Mouse (Mus musculus) hindbrain, embryonic 13.5 days (tissue): ENCODE data around the gene Spa17. TPM values are rescaled to one million over a fixed set of nuclear protein-coding genes. Genes with fewer than 3 reads are reported as not detected.
A peak's percentile ranks its signal among the peaks of the same experiment; 100 is the strongest.

Experiments used
- ATAC-seq: fragments of 200-750 bp; cut with Nextera tagmentation; 2 replicates; pipeline ENCODE4 v1.8.0; 2017; ENCODE audit warnings: moderate TSS enrichment; ENCODE audit not compliant: low FRiP score
- H3K27ac ChIP-seq: fragments of 300-500 bp; sonication (generic); 2 replicates; pipeline ENCODE4 v1.5.1; 2015; ENCODE audit warnings: inconsistent platforms, mild to moderate bottlenecking, moderate library complexity
- H3K27me3 ChIP-seq: fragments of 300-500 bp; sonication (generic); 2 replicates; pipeline ENCODE4 v1.6.1; 2015; ENCODE audit warnings: mild to moderate bottlenecking, inconsistent platforms
- H3K36me3 ChIP-seq: fragments of 300-500 bp; sonication (generic); 2 replicates; pipeline ENCODE4 v1.6.1; 2015; ENCODE audit warnings: mild to moderate bottlenecking, inconsistent platforms
- H3K4me1 ChIP-seq: fragments of 300-500 bp; sonication (generic); replicated peaks from 2 replicates; pipeline ENCODE4 v1.6.1; 2015; ENCODE audit warnings: inconsistent platforms
- H3K4me2 ChIP-seq: fragments of 300-500 bp; sonication (generic); 2 replicates; pipeline ENCODE4 v1.6.1; 2015; ENCODE audit warnings: inconsistent platforms, mild to moderate bottlenecking, moderate library complexity
- H3K4me3 ChIP-seq: fragments of 300-500 bp; sonication (generic); 2 replicates; pipeline ENCODE4 v1.5.1; 2015; ENCODE audit warnings: mild to moderate bottlenecking, inconsistent platforms
- H3K9ac ChIP-seq: fragments of 300-500 bp; sonication (generic); 2 replicates; pipeline ENCODE4 v1.6.1; 2015; ENCODE audit warnings: mild to moderate bottlenecking, inconsistent platforms
- H3K9me3 ChIP-seq: fragments of 300-500 bp; sonication (generic); 2 replicates; pipeline ENCODE4 v1.6.1; 2016; ENCODE audit warnings: inconsistent platforms
- WGBS: fragments of 180-500 bp; shearing (Covaris S2); methylation state at CpG from one replicate; pipeline ENCODE4 v1.1.7; 2015; 5-methylcytosine and 5-hydroxymethylcytosine counted together
- polyA plus RNA-seq: library from polyadenylated mRNA; unstranded; fragments of >200 nt; fragmentation: Nextera tagmentation; extraction: Ambion mirVana; gene quantifications from 2 replicates; pipeline ENCODE4 v1.2.1, GENCODE M21; 2015

Spa17 gene
- polyA plus RNA-seq, 1 experiment from 2014 or later, result 16.1 TPM

- WGBS, result 19% methylated on average over 14 of the region's 14 CpGs
- ATAC-seq, result peak; percentile 82
- peak overlapping the region; percentile 23 for H3K4me3 ChIP-seq
- H3K4me2 ChIP-seq, result peak overlapping the region; percentile 46
- peak overlapping the region; percentile 81 for H3K27ac ChIP-seq
- H3K27me3 ChIP-seq, result no peaks in the 10 kb centered on the region
- peaks cover 15% of the 10 kb centered on the region for H3K4me1 ChIP-seq
- no peaks in the 10 kb centered on the region for H3K36me3 ChIP-seq
- H3K9ac ChIP-seq, result peak overlapping the region; percentile 60
- no peaks in the 10 kb centered on the region for H3K9me3 ChIP-seq
Measured at GRCm38 (mm10) chr9:37576436-37576930, 37.0 kb downstream of the Spa17 start.

- Histone ChIP-seq H3K4me2 (no peak overlapping the region), H3K4me3 (no peak overlapping the region), H3K27me3 (no peaks in the 10 kb centered on the region), H3K9ac (no peak overlapping the region), H3K27ac (no peak overlapping the region), H3K9me3 (no peaks in the 10 kb centered on the region), H3K4me1 (peaks cover 29% of the 10 kb centered on the region), H3K36me3 (no peaks in the 10 kb centered on the region)
- WGBS, result 74% methylated on average over 3 of the region's 3 CpGs
- no peak for ATAC-seq
Measured at GRCm38 (mm10) chr9:37572204-37572876, 41.2 kb downstream of the Spa17 start.

GRCm38 (mm10) chr9:37569231-37569835 lies 44.2 kb downstream of the Spa17 start:
- ATAC-seq, result no peak
- 82% methylated on average over 2 of the region's 2 CpGs for WGBS
- H3K4me3 ChIP-seq, result no peak overlapping the region
- peaks cover 14% of the 10 kb centered on the region for H3K4me1 ChIP-seq
- H3K9ac ChIP-seq, result no peak overlapping the region
- no peaks in the 10 kb centered on the region for H3K27me3 ChIP-seq
- H3K36me3 ChIP-seq, result no peaks in the 10 kb centered on the region
- H3K9me3 ChIP-seq, result no peaks in the 10 kb centered on the region
- H3K4me2 ChIP-seq, result no peak overlapping the region
- no peak overlapping the region for H3K27ac ChIP-seq

- 25% methylated on average over 4 of the region's 4 CpGs for WGBS
- ATAC-seq, result 0 out of 2 replicates have a peak, but pooled peaks have one; percentile 50
- no peak overlapping the region for H3K27ac ChIP-seq
Measured at GRCm38 (mm10) chr9:37568605-37569214, 44.8 kb downstream of the Spa17 start.

GRCm38 (mm10) chr9:37567892-37568604 lies 45.5 kb downstream of the Spa17 start:
- ATAC-seq, result peak; percentile 41; the same call in 1 of the 2 replicates
- Histone ChIP-seq H3K27me3 (no peaks in the 10 kb centered on the region), H3K4me1 (peaks cover 14% of the 10 kb centered on the region), H3K9ac (no peak overlapping the region), H3K27ac (no peak overlapping the region), H3K4me3 (no peak overlapping the region), H3K36me3 (no peaks in the 10 kb centered on the region), H3K9me3 (no peaks in the 10 kb centered on the region), H3K4me2 (no peak overlapping the region)
- 34% methylated on average over 15 of the region's 15 CpGs for WGBS

More at GRCm38 (mm10) chr9:37568605-37569214, 44.8 kb downstream of the Spa17 start:
- no peak overlapping the region for H3K9ac ChIP-seq
- peaks cover 14% of the 10 kb centered on the region for H3K4me1 ChIP-seq
- no peak overlapping the region for H3K4me2 ChIP-seq
- H3K4me3 ChIP-seq, result no peak overlapping the region
- H3K36me3 ChIP-seq, result no peaks in the 10 kb centered on the region
- no peaks in the 10 kb centered on the region for H3K9me3 ChIP-seq
- no peaks in the 10 kb centered on the region for H3K27me3 ChIP-seq

GRCm38 (mm10) chr9:37567454-37567853 lies 46.1 kb downstream of the Spa17 start:
- H3K27ac ChIP-seq, result no peak overlapping the region
- peaks cover 14% of the 10 kb centered on the region for H3K4me1 ChIP-seq
- H3K4me2 ChIP-seq, result no peak overlapping the region
- H3K27me3 ChIP-seq, result no peaks in the 10 kb centered on the region
- no peak for ATAC-seq
- no peaks in the 10 kb centered on the region for H3K9me3 ChIP-seq
- no peak overlapping the region for H3K4me3 ChIP-seq
- no peak overlapping the region for H3K9ac ChIP-seq
- 50% methylated on average over 5 of the region's 5 CpGs for WGBS
- H3K36me3 ChIP-seq, result no peaks in the 10 kb centered on the region

GRCm38 (mm10) chr9:37567019-37567418 lies 46.5 kb downstream of the Spa17 start:
- H3K27me3 ChIP-seq, result no peaks in the 10 kb centered on the region

GRCm38 (mm10) chr9:37563805-37564204 lies 49.7 kb downstream of the Spa17 start:
- peaks cover 14% of the 10 kb centered on the region for H3K4me1 ChIP-seq
- H3K27me3 ChIP-seq, result no peaks in the 10 kb centered on the region
- H3K27ac ChIP-seq, result no peak overlapping the region
- no peak overlapping the region for H3K4me3 ChIP-seq
- H3K9ac ChIP-seq, result no peak overlapping the region
- H3K9me3 ChIP-seq, result no peaks in the 10 kb centered on the region
- H3K36me3 ChIP-seq, result no peaks in the 10 kb centered on the region
- no peak overlapping the region for H3K4me2 ChIP-seq
- 72% methylated on average over 1 of the region's 1 CpGs for WGBS
- no peak for ATAC-seq

More at GRCm38 (mm10) chr9:37567019-37567418, 46.5 kb downstream of the Spa17 start:
- H3K36me3 ChIP-seq, result no peaks in the 10 kb centered on the region
- ATAC-seq, result no peak
- H3K4me2 ChIP-seq, result no peak overlapping the region
- H3K9ac ChIP-seq, result no peak overlapping the region
- no peak overlapping the region for H3K27ac ChIP-seq
- H3K4me1 ChIP-seq, result peaks cover 14% of the 10 kb centered on the region
- WGBS, result 89% methylated on average over 2 of the region's 2 CpGs
- H3K9me3 ChIP-seq, result no peaks in the 10 kb centered on the region
- no peak overlapping the region for H3K4me3 ChIP-seq

GRCm38 (mm10) chr9:37560617-37561016 lies 52.9 kb downstream of the Spa17 start:
- no peak for ATAC-seq
- no peak overlapping the region for H3K9ac ChIP-seq
- WGBS, result 87% methylated on average over 2 of the region's 2 CpGs
- H3K4me2 ChIP-seq, result no peak overlapping the region
- H3K36me3 ChIP-seq, result no peaks in the 10 kb centered on the region
- H3K27me3 ChIP-seq, result peaks cover 17% of the 10 kb centered on the region
- no peak overlapping the region for H3K4me3 ChIP-seq
- no peak overlapping the region for H3K27ac ChIP-seq
- H3K9me3 ChIP-seq, result no peaks in the 10 kb centered on the region
- H3K4me1 ChIP-seq, result no peaks in the 10 kb centered on the region

GRCm38 (mm10) chr9:37556366-37556765 lies 57.2 kb downstream of the Spa17 start:
- no peak overlapping the region for H3K27ac ChIP-seq
- no peaks in the 10 kb centered on the region for H3K36me3 ChIP-seq
- H3K9me3 ChIP-seq, result no peaks in the 10 kb centered on the region
- no peak overlapping the region for H3K9ac ChIP-seq
- H3K27me3 ChIP-seq, result peaks cover 58% of the 10 kb centered on the region
- WGBS, result 67% methylated on average over 3 of the region's 3 CpGs
- peaks cover 21% of the 10 kb centered on the region for H3K4me1 ChIP-seq
- no peak for ATAC-seq
- no peak overlapping the region for H3K4me3 ChIP-seq
- H3K4me2 ChIP-seq, result no peak overlapping the region

GRCm38 (mm10) chr9:37554838-37555748 lies 58.4 kb downstream of the Spa17 start, which contains the start of gene Siae:
Gene Siae, plus strand, starts transcription at chr9:37555698.
- Histone ChIP-seq H3K36me3 (no peaks in the 10 kb centered on the region), H3K27ac (no peak within 1 kb of the TSS), H3K9ac (no peak within 1 kb of the TSS), H3K4me1 (peaks cover 21% of the 10 kb centered on the region), H3K9me3 (no peaks in the 10 kb centered on the region), H3K4me3 (no peak within 1 kb of the TSS), H3K27me3 (peaks cover 71% of the 10 kb centered on the region), H3K4me2 (no peak within 1 kb of the TSS)
- WGBS, result 37% methylated on average over 7 of the region's 7 CpGs
- ATAC-seq, result no peak
